In genomic region chr10:78287465-78288132, GRCm38 (mm10) we compare ENCODE assay signal across 12 mouse cellular contexts. TPM values are rescaled to one million over a fixed set of nuclear protein-coding genes. Genes with fewer than 3 reads are reported as not detected.
DNase-seq lines count a peak whose midpoint lies in the region; ATAC-seq and TF ChIP-seq lines count a peak whose summit lies in the region.
"Had no signal": no experiment of that assay in that cellular context is flagged by ENCODE, and none has a peak within 500 bp of the region (broad histone marks: within the 10 kb centered on the region; RNA-seq: fewer than 3 reads in every experiment).

No protein-coding gene starts in this region.

- TF ChIP-seq EP300 in lung, postnatal 0 days (IDR thresholded peaks at IDR 0.05): no peak
- TF ChIP-seq EP300 in stomach, postnatal 0 days (optimal IDR thresholded peaks at IDR 0.05): no peak

- no peak overlapping the region for H3K27ac ChIP-seq in lung, postnatal 0 days (ENCODE audit: low read length)
- peak overlapping the region; percentile 11; the same call in 1 of the 2 replicates for H3K27ac ChIP-seq in kidney, adult 2 months (ENCODE audit: insufficient read depth, low read depth, low read length)
- H3K27ac ChIP-seq in stomach, postnatal 0 days (replicated peaks): no peak overlapping the region
- no peak overlapping the region for H3K27ac ChIP-seq in forebrain, embryonic 12.5 days
- H3K27ac ChIP-seq: embryonic facial prominence, embryonic 15.5 days; forebrain, embryonic 13.5 days; hindbrain, postnatal 0 days; liver, embryonic 15.5 days; neural tube, embryonic 13.5 days had no signal

- TF ChIP-seq POLR2A in lung, adult 2 months (IDR thresholded peaks at IDR 0.05; ENCODE audit: borderline replicate concordance, extremely low read depth, low read depth, low read length): no peak
- no peak for TF ChIP-seq POLR2A in kidney, adult 2 months (IDR thresholded peaks at IDR 0.05; ENCODE audit: low read depth, low read length)

- H3K36me3 ChIP-seq in lung, postnatal 0 days (ENCODE audit: insufficient read depth, low read length): peaks cover 30% of the 10 kb centered on the region
- H3K36me3 ChIP-seq in kidney, adult 2 months (ENCODE audit: control insufficient read depth, insufficient read depth, low read length): no peaks in the 10 kb centered on the region
- H3K36me3 ChIP-seq in stomach, postnatal 0 days (ENCODE audit: control insufficient read depth, insufficient read depth, low read length): peaks cover 16% of the 10 kb centered on the region
- H3K36me3 ChIP-seq in forebrain, embryonic 12.5 days (replicated peaks): peaks cover 52% of the 10 kb centered on the region

- ATAC-seq in lung, postnatal 0 days: peak; percentile 8; the same call in 1 of the 2 replicates
- ATAC-seq in stomach, postnatal 0 days (ENCODE audit: low FRiP score, low TSS enrichment): peak; percentile 65
- no peak for ATAC-seq in forebrain, embryonic 12.5 days (ENCODE audit: low FRiP score)
- ATAC-seq: forebrain, embryonic 13.5 days had no signal

- 67% methylated on average over 22 of the region's 22 CpGs for WGBS in lung, postnatal 0 days
- WGBS in lung, adult 2 months: 80% methylated on average over 22 of the region's 22 CpGs
- 44% methylated on average over 22 of the region's 22 CpGs for WGBS in kidney, adult 2 months
- WGBS in stomach, postnatal 0 days: 70% methylated on average over 22 of the region's 22 CpGs
- WGBS in forebrain, embryonic 12.5 days: 95% methylated on average over 22 of the region's 22 CpGs

- DNase-seq in lung, postnatal 0 days (ENCODE audit: low spot score): no peak
- no peak for DNase-seq in lung, adult 2 months
- peak; percentile 73 for DNase-seq in kidney, adult 2 months
- DNase-seq in kidney, postnatal 36 days: peak; percentile 62
- DNase-seq in stomach, postnatal 0 days (ENCODE audit: low spot score): peak; percentile 54
- DNase-seq in urinary bladder, postnatal 25 days (ENCODE audit: low spot score): no peak

- H3K4me3 ChIP-seq in lung, postnatal 0 days (ENCODE audit: low read depth, low read length): no peak overlapping the region
- H3K4me3 ChIP-seq in lung, adult 2 months (replicated peaks; ENCODE audit: extremely low read depth, low read depth, low read length): no peak overlapping the region
- H3K4me3 ChIP-seq in kidney, adult 2 months (ENCODE audit: insufficient read depth, low read depth, low read length): no peak overlapping the region
- H3K4me3 ChIP-seq in stomach, postnatal 0 days (ENCODE audit: low read depth, low read length): no peak overlapping the region
- H3K4me3 ChIP-seq in forebrain, embryonic 12.5 days (replicated peaks): no peak overlapping the region
- H3K4me3 ChIP-seq: embryonic facial prominence, embryonic 15.5 days; forebrain, embryonic 13.5 days; liver, embryonic 15.5 days; neural tube, embryonic 13.5 days had no signal

- TF ChIP-seq CTCF in lung, postnatal 0 days (IDR thresholded peaks at IDR 0.05): no peak
- TF ChIP-seq CTCF in lung, adult 2 months (IDR thresholded peaks at IDR 0.05; ENCODE audit: insufficient read depth, low read length): no peak
- TF ChIP-seq CTCF in kidney, adult 2 months (conservative IDR thresholded peaks at IDR 0.05; ENCODE audit: insufficient read depth, insufficient read length, low read depth, low read length): no peak
- no peak for TF ChIP-seq CTCF in stomach, postnatal 0 days (IDR thresholded peaks at IDR 0.05; ENCODE audit: low read depth)

- H3K4me1 ChIP-seq in lung, postnatal 0 days (ENCODE audit: insufficient read depth, low read depth, low read length): no peaks in the 10 kb centered on the region
- H3K4me1 ChIP-seq in lung, adult 2 months (ENCODE audit: control insufficient read depth, insufficient read depth, low read length): no peaks in the 10 kb centered on the region
- H3K4me1 ChIP-seq in kidney, adult 2 months (ENCODE audit: control insufficient read depth, insufficient read depth, low read length): peaks cover 15% of the 10 kb centered on the region
- H3K4me1 ChIP-seq in stomach, postnatal 0 days (replicated peaks; ENCODE audit: control insufficient read depth, insufficient read depth): no peaks in the 10 kb centered on the region
- H3K4me1 ChIP-seq in forebrain, embryonic 12.5 days: no peaks in the 10 kb centered on the region
- H3K4me1 ChIP-seq: forebrain, embryonic 13.5 days; neural tube, embryonic 13.5 days had no signal

- H3K9ac ChIP-seq in lung, postnatal 0 days (replicated peaks; ENCODE audit: low read depth): no peak overlapping the region
- no peak overlapping the region for H3K9ac ChIP-seq in stomach, postnatal 0 days (ENCODE audit: low read length)
- H3K9ac ChIP-seq in forebrain, embryonic 12.5 days: no peak overlapping the region
- H3K9ac ChIP-seq: embryonic facial prominence, embryonic 15.5 days; forebrain, embryonic 13.5 days; liver, embryonic 15.5 days; neural tube, embryonic 13.5 days had no signal

- H3K27me3 ChIP-seq in lung, postnatal 0 days (replicated peaks; ENCODE audit: insufficient read depth, low read length): no peaks in the 10 kb centered on the region
- H3K27me3 ChIP-seq in kidney, adult 2 months (replicated peaks; ENCODE audit: control insufficient read depth, insufficient read depth, low read length): no peaks in the 10 kb centered on the region
- no peaks in the 10 kb centered on the region for H3K27me3 ChIP-seq in stomach, postnatal 0 days (ENCODE audit: control insufficient read depth, insufficient read depth, low read length)
- H3K27me3 ChIP-seq in forebrain, embryonic 12.5 days: no peaks in the 10 kb centered on the region
- H3K27me3 ChIP-seq: embryonic facial prominence, embryonic 15.5 days; forebrain, embryonic 13.5 days; liver, embryonic 15.5 days; neural tube, embryonic 13.5 days had no signal

- no peaks in the 10 kb centered on the region for H3K9me3 ChIP-seq in lung, postnatal 0 days (ENCODE audit: low read length)
- no peaks in the 10 kb centered on the region for H3K9me3 ChIP-seq in stomach, postnatal 0 days (ENCODE audit: control insufficient read depth, low read length)
- no peaks in the 10 kb centered on the region for H3K9me3 ChIP-seq in forebrain, embryonic 12.5 days
- H3K9me3 ChIP-seq: embryonic facial prominence, embryonic 15.5 days; forebrain, embryonic 13.5 days; liver, embryonic 15.5 days; neural tube, embryonic 13.5 days had no signal

- H3K4me2 ChIP-seq in lung, postnatal 0 days (replicated peaks; ENCODE audit: low read depth, low read length): no peak overlapping the region
- H3K4me2 ChIP-seq in stomach, postnatal 0 days (replicated peaks; ENCODE audit: low read depth): no peak overlapping the region
- H3K4me2 ChIP-seq in forebrain, embryonic 12.5 days: no peak overlapping the region
- H3K4me2 ChIP-seq: embryonic facial prominence, embryonic 15.5 days; forebrain, embryonic 13.5 days; liver, embryonic 15.5 days; neural tube, embryonic 13.5 days had no signal

RNA-seq across cellular contexts. Expression of gene Trappc10, which starts 43.2 kb away (rescaled TPM):
- 19.2 and 19.9 TPM in 2 replicates for polyA plus RNA-seq in lung, postnatal 0 days (2015; fragmentation: Nextera tagmentation; extraction: Ambion mirVana)
- polyA plus RNA-seq in lung, adult 2 months (2012; rRNA removed): 45.4 and 50.0 TPM in 2 replicates
- polyA plus RNA-seq in kidney, adult 2 months (2012; rRNA removed): 45.0 and 57.5 TPM in 2 replicates
- polyA plus RNA-seq in stomach, postnatal 0 days (2015; fragmentation: Nextera tagmentation; extraction: Ambion mirVana): 14.7 and 17.8 TPM in 2 replicates
- 25.1 and 26.3 TPM in 2 replicates for polyA plus RNA-seq in forebrain, embryonic 12.5 days (2016; fragmentation: Nextera tagmentation; extraction: Ambion mirVana)

Comparison
In these comparisons a context has a peak if more than half of its experiments do, and no peak if none do; other contexts are left out.
1. DNase-seq: peak in kidney, adult 2 months (single experiment), kidney, postnatal 36 days (2 of 2) and stomach, postnatal 0 days (single experiment); none in lung, postnatal 0 days (single experiment), lung, adult 2 months (single experiment) and urinary bladder, postnatal 25 days (single experiment).